Mouse (Mus musculus): ENCODE data around the gene Ccdc61. TPM values are rescaled to one million over a fixed set of nuclear protein-coding genes. Genes with fewer than 3 reads are reported as not detected.
"Not testable (repeated sequence)": the region's sequence is repeated elsewhere in the genome, so short reads cannot be mapped to it uniquely, and the experiment has no call there.

Gene Ccdc61
- polyA plus RNA-seq, 1 experiment from 2014 or later = 23.0 TPM

DNA sequence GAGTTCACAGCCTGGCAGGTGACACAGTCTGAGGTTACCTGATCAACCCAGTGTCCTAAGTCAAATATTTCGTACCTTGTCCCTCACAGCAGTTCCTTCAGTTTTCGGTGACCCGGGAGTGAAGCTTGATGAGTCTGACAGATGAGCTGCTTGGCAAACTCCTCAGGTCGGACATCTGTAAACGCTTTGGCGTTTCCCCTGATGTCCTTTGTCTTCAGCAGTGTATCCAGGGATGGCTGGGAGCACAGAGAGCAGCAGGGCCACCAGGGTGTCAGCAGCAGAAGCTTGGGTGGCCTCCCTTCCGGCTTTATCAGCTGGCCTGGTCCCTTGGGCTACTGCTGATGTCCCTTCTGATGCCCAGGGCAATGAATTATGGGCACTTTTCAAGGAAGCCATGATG, 31.5 kb downstream of the Ccdc61 start:
- ATAC-seq (ENCODE audit: low FRiP score) (no peak), DNase-seq (ENCODE audit: low spot score, missing footprints) (no peak)
- no peaks in the 10 kb centered on the region for H3K9me3 ChIP-seq (ENCODE audit: control insufficient read depth, low read length)
- H3K4me2 ChIP-seq = no peak overlapping the region
- H3K36me3 ChIP-seq (ENCODE audit: control insufficient read depth, insufficient read depth, low read length) = no peaks in the 10 kb centered on the region
- no peak overlapping the region for H3K4me3 ChIP-seq (ENCODE audit: low read depth, low read length)
- 81% methylated on average over 7 of the region's 7 CpGs for WGBS
- no peaks in the 10 kb centered on the region for H3K4me1 ChIP-seq (ENCODE audit: control insufficient read depth, insufficient read depth, low read length)
- H3K27me3 ChIP-seq (ENCODE audit: control insufficient read depth, insufficient read depth, low read length) = no peaks in the 10 kb centered on the region
- H3K27ac ChIP-seq (ENCODE audit: low read depth, low read length) = no peak overlapping the region
- H3K9ac ChIP-seq (ENCODE audit: low read length) = no peak overlapping the region

DNA sequence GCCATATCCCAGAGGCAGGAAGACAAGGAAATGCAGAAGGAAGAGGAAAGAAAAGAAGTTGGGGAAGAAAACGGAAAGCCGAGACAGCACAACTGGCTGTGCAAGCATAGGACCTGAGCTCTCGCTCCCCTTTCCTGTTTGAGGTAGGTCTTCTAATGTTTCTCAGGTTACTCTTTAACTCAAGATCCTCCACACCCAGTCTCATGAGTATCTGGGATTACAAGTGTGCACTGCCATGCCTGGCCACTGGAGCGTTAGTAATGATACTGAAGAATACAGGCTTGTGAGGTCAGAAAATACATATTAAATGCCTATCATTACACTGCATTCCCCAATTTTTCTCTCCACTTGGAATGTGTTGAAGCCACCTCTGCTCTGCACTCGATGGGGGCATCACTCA, 34.8 kb downstream of the Ccdc61 start:
- whole genome bisulfite sequencing = 90% methylated on average over 5 of the region's 5 CpGs
- DNase-seq (ENCODE audit: low spot score, missing footprints) (no peak), ATAC-seq (ENCODE audit: low FRiP score) (no peak)
- Histone ChIP-seq H3K4me2 (no peak overlapping the region), H3K27ac (ENCODE audit: low read depth, low read length) (no peak overlapping the region), H3K9me3 (ENCODE audit: control insufficient read depth, low read length) (no peaks in the 10 kb centered on the region), H3K4me3 (ENCODE audit: low read depth, low read length) (no peak overlapping the region), H3K36me3 (ENCODE audit: control insufficient read depth, insufficient read depth, low read length) (no peaks in the 10 kb centered on the region), H3K9ac (ENCODE audit: low read length) (no peak overlapping the region), H3K27me3 (ENCODE audit: control insufficient read depth, insufficient read depth, low read length) (no peaks in the 10 kb centered on the region), H3K4me1 (ENCODE audit: control insufficient read depth, insufficient read depth, low read length) (no peaks in the 10 kb centered on the region)

DNA sequence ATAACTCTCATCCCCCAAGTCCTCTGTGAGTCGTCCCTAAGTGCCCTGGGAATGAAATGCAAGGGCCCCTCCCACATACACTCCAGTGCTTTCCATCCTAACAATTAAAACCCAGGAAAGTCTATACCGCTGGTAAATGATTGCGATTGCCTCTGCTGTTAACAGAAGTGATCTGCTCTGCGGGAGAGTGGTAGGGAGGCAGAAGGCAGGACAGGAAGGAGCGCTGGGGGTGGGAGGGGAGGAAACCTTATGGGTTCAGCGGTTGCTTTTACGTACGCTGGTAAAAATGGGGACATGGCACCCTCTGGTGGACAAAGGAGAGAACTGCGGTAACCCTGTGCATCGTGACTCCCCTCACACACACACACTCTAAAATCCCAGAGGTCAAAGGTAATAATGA, 37.0 kb downstream of the Ccdc61 start:
- H3K4me3 ChIP-seq (ENCODE audit: low read depth, low read length) = peak overlapping the region; percentile 35
- no peak overlapping the region for H3K27ac ChIP-seq (ENCODE audit: low read depth, low read length)
- peak overlapping the region; percentile 59 for H3K9ac ChIP-seq (ENCODE audit: low read length)
- no peaks in the 10 kb centered on the region for H3K4me1 ChIP-seq (ENCODE audit: control insufficient read depth, insufficient read depth, low read length)
- peak overlapping the region; percentile 76 for H3K4me2 ChIP-seq
- ATAC-seq (ENCODE audit: low FRiP score) (peak; percentile 84), DNase-seq (ENCODE audit: low spot score, missing footprints) (peak; percentile 98)
- no peaks in the 10 kb centered on the region; the same call in 1 of the 2 replicates for H3K9me3 ChIP-seq (ENCODE audit: control insufficient read depth, low read length)
- WGBS = 0% methylated on average over 10 of the region's 10 CpGs
- no peaks in the 10 kb centered on the region for H3K27me3 ChIP-seq (ENCODE audit: control insufficient read depth, insufficient read depth, low read length)
- H3K36me3 ChIP-seq (ENCODE audit: control insufficient read depth, insufficient read depth, low read length) = no peaks in the 10 kb centered on the region

DNA sequence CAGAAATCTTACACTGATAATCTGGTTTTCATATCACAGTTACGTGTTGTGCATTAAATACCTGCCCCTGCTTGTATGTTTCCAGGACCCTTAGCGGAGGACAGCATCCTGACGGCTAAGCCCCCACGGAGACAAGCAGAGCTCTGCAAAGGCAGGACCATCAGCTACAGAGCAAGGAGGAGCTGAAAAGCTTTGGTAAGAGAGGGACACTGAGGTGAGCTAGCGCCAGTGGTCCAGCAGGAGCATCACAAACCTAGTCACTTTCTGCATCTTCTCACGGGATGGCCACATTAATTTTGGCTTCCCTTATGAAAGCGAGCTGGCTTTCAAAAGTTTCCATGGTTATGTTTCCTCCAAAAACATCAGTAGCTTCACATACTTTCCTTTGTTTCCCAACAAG, 37.4 kb downstream of the Ccdc61 start:
- DNase-seq (ENCODE audit: low spot score, missing footprints) (peak; percentile 92), ATAC-seq (ENCODE audit: low FRiP score) (peak; percentile 62)
- WGBS = 7% methylated on average over 7 of the region's 7 CpGs
- H3K27ac ChIP-seq (ENCODE audit: low read depth, low read length) = no peak overlapping the region
- H3K9ac ChIP-seq (ENCODE audit: low read length) = peak overlapping the region; percentile 59
- H3K36me3 ChIP-seq (ENCODE audit: control insufficient read depth, insufficient read depth, low read length) = no peaks in the 10 kb centered on the region
- H3K4me1 ChIP-seq (ENCODE audit: control insufficient read depth, insufficient read depth, low read length) = no peaks in the 10 kb centered on the region
- H3K4me3 ChIP-seq (ENCODE audit: low read depth, low read length) = peak overlapping the region; percentile 35
- H3K27me3 ChIP-seq (ENCODE audit: control insufficient read depth, insufficient read depth, low read length) = no peaks in the 10 kb centered on the region
- H3K4me2 ChIP-seq = peak overlapping the region; percentile 76
- no peaks in the 10 kb centered on the region; the same call in 1 of the 2 replicates for H3K9me3 ChIP-seq (ENCODE audit: control insufficient read depth, low read length)

DNA sequence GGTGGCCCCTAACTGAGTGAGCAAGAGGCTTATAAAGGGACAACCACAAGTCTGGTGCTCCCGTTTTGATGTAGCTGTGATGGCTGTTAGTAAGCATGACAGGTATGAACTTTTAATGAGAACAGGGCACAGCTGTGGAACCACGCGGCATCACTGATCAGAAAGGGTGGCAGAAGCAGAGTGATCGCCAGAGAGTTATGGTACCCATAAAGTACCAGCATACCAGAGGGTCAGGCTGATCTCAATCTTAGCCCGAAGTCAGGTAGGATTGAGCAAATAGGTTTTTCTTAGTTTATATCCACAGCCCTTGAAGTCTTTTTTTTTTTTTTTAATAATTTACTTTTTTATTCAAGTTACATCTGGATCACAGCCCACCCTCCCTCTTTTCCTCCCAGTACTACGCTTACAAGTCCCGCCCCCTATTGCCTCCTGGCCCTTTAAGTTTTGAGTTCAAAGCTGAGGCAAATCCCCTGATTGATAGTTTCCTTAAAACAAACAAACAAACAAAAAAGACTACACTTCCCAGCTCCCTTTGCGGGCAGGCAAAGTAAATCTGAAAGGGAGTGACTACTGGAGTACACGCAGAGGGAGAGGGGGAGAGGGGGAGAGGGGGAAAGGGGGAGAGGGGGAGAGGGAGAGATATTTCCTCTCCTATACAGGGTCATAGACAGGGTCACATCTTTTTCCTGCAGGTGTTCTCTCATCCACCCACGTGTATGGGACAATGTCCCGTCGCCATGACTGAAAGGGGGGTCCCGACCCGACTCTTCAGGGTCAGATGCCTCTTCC, 38.0 kb downstream of the Ccdc61 start:
- DNase-seq (ENCODE audit: low spot score, missing footprints) (no peak), ATAC-seq (ENCODE audit: low FRiP score) (peak; percentile 70)
- Histone ChIP-seq H3K4me3 (ENCODE audit: low read depth, low read length) (peak overlapping the region; percentile 35), H3K36me3 (ENCODE audit: control insufficient read depth, insufficient read depth, low read length) (no peaks in the 10 kb centered on the region), H3K27ac (ENCODE audit: low read depth, low read length) (no peak overlapping the region), H3K4me2 (peak overlapping the region; percentile 76), H3K9me3 (ENCODE audit: control insufficient read depth, low read length) (no peaks in the 10 kb centered on the region; the same call in 1 of the 2 replicates), H3K27me3 (ENCODE audit: control insufficient read depth, insufficient read depth, low read length) (no peaks in the 10 kb centered on the region), H3K4me1 (ENCODE audit: control insufficient read depth, insufficient read depth, low read length) (no peaks in the 10 kb centered on the region), H3K9ac (ENCODE audit: low read length) (peak overlapping the region; percentile 59)
- 36% methylated on average over 13 of the region's 14 CpGs for WGBS

DNA sequence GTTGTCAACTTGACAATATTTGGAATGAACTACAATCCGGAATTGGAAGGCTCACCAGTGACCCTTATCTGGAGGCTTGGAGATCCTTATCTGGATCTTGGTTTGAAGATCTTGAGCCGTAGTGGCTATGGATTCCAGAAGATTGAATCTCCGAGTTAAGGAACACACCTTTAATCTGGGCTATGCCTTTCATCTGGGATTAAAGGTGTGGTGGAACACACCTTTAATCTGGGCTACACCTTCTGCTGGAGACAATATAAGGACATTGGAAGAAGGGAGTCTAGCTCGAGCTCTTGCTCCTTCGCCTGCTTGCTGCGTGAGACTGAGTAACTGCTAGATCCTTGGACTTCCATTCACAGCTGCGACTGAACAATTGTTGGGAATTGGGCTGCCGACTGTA, 39.2 kb downstream of the Ccdc61 start, which contains the start of gene Pglyrp1:
Pglyrp1 (plus strand) TSS at position 301 of the 400 bp plus-strand sequence.
- H3K27me3 ChIP-seq (ENCODE audit: control insufficient read depth, insufficient read depth, low read length); H3K4me1 ChIP-seq (ENCODE audit: control insufficient read depth, insufficient read depth, low read length); DNase-seq (ENCODE audit: low spot score, missing footprints); H3K9me3 ChIP-seq (ENCODE audit: control insufficient read depth, low read length); H3K4me2 ChIP-seq; H3K4me3 ChIP-seq (ENCODE audit: low read depth, low read length); H3K9ac ChIP-seq (ENCODE audit: low read length); H3K36me3 ChIP-seq (ENCODE audit: control insufficient read depth, insufficient read depth, low read length); ATAC-seq (ENCODE audit: low FRiP score); H3K27ac ChIP-seq (ENCODE audit: low read depth, low read length): not testable (repeated sequence)
- no CpG with 5 or more reads among the region's 8 CpGs for WGBS

DNA sequence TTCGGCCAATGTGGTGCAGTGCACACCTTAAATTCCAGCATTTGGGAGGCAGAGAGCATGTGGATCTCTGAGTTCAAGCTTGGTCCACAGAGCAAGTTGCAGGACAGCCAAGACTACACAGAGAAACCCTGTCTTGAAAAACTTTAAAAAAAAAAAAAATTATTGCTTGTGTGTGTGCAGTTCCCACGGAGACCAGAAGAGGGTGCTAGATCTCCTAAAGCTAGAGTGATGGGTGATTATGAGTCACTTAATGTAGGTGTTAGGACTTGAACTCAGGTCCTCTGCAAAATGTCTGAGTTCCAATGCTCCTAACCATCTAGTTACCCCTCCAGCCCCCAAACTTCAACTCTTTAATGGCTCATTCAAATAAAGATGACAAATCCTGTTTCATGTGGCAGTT, 41.7 kb downstream of the Ccdc61 start:
- Histone ChIP-seq H3K4me1 (ENCODE audit: control insufficient read depth, insufficient read depth, low read length) (no peaks in the 10 kb centered on the region), H3K4me2 (no peak overlapping the region), H3K36me3 (ENCODE audit: control insufficient read depth, insufficient read depth, low read length) (no peaks in the 10 kb centered on the region), H3K27ac (ENCODE audit: low read depth, low read length) (no peak overlapping the region), H3K9ac (ENCODE audit: low read length) (no peak overlapping the region), H3K9me3 (ENCODE audit: control insufficient read depth, low read length) (no peaks in the 10 kb centered on the region; the same call in 1 of the 2 replicates), H3K4me3 (ENCODE audit: low read depth, low read length) (no peak overlapping the region), H3K27me3 (ENCODE audit: control insufficient read depth, insufficient read depth, low read length) (no peaks in the 10 kb centered on the region)
- WGBS = 86% methylated on average over 2 of the region's 2 CpGs
- ATAC-seq (ENCODE audit: low FRiP score) (no peak), DNase-seq (ENCODE audit: low spot score, missing footprints) (no peak)

DNA sequence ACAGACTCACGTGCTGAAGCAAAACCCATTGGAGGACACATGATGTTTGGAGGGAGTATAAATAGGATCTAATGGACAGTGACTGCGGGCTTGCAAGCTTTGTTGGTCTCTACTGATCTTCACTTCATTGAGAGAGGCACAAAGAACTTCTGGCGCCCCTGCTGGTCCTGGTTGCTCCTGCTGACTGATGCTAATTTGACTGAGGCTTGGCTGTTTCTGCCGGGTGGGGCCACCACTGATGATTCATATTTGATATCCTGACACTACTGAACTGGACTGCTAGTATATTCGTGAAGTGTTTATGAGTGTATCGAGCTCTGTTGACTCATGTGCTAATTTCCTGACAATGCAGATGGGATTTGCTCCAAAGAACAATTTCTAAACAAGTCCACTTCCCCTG, 47.4 kb downstream of the Ccdc61 start:
- no peaks in the 10 kb centered on the region for H3K36me3 ChIP-seq (ENCODE audit: control insufficient read depth, insufficient read depth, low read length)
- DNase-seq (ENCODE audit: low spot score, missing footprints) (no peak), ATAC-seq (ENCODE audit: low FRiP score) (no peak)
- H3K4me3 ChIP-seq (ENCODE audit: low read depth, low read length) = no peak overlapping the region
- no peaks in the 10 kb centered on the region for H3K4me1 ChIP-seq (ENCODE audit: control insufficient read depth, insufficient read depth, low read length)
- 89% methylated on average over 6 of the region's 6 CpGs for WGBS
- no peak overlapping the region for H3K27ac ChIP-seq (ENCODE audit: low read depth, low read length)
- H3K27me3 ChIP-seq (ENCODE audit: control insufficient read depth, insufficient read depth, low read length) = no peaks in the 10 kb centered on the region
- H3K9me3 ChIP-seq (ENCODE audit: control insufficient read depth, low read length) = no peaks in the 10 kb centered on the region
- H3K9ac ChIP-seq (ENCODE audit: low read length) = no peak overlapping the region
- H3K4me2 ChIP-seq = no peak overlapping the region

DNA sequence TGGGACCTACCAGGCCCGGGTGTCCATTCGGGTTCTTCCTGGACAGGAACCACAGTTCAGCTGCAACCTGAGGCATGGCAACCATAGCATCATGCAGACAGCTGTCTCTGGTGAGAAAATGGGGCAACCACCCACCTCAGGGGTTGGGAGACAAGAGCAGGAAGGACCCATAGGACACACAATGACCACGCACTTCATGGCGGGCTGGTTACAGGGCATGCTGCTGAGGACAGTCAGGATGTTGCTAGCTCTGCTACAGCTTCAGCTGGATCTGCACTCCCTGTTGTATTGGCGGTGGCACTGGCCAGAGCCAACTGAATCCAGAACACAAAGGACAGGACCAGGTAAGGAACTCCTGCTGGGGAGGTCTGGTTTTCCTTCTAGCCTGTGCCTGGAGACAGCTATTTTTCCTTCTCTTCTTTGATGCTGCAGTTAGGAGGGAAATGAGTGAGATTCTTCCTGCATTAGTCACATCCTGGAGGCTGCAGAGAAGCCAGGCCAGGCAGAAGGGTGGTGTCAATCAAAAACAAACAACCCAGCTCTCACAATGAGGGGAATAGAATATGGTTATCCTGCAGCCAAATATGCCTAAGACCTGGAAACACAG, 51.8 kb downstream of the Ccdc61 start:
- Histone ChIP-seq H3K27ac (ENCODE audit: low read depth, low read length) (no peak overlapping the region), H3K36me3 (ENCODE audit: control insufficient read depth, insufficient read depth, low read length) (no peaks in the 10 kb centered on the region), H3K4me3 (ENCODE audit: low read depth, low read length) (no peak overlapping the region), H3K27me3 (ENCODE audit: control insufficient read depth, insufficient read depth, low read length) (no peaks in the 10 kb centered on the region), H3K4me1 (ENCODE audit: control insufficient read depth, insufficient read depth, low read length) (no peaks in the 10 kb centered on the region), H3K9ac (ENCODE audit: low read length) (no peak overlapping the region), H3K9me3 (ENCODE audit: control insufficient read depth, low read length) (no peaks in the 10 kb centered on the region), H3K4me2 (no peak overlapping the region)
- DNase-seq (ENCODE audit: low spot score, missing footprints) = no peak
- WGBS = 84% methylated on average over 5 of the region's 5 CpGs
- ATAC-seq (ENCODE audit: low FRiP score) = no peak

All from midbrain, embryonic 11.5 days (tissue).